Mouse (Mus musculus): ENCODE measurements around the gene Pde4b.

The Pde4b gene

DNA sequence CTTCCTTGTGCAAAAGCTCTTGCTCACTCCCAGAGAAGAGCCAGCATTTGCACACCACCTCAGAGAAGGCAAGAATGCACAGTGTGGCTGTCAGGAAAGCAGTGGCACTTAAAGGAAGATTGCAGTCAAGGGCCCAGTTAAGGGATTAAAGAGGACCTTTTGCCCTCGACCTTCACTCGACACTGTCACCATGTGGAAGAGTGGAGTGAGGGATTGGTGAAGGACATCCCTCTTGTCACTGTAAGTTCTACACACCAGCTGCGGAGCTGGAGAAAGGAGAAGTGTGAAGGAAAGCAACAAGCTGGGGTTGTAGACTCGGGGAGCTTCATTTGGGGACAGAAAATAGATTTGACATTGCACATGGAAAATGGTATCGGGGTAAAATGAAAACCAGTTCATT, 89.9 kb downstream of the Pde4b start:
- DNase-seq (ENCODE audit: low read depth, low spot score): no peak

DNA sequence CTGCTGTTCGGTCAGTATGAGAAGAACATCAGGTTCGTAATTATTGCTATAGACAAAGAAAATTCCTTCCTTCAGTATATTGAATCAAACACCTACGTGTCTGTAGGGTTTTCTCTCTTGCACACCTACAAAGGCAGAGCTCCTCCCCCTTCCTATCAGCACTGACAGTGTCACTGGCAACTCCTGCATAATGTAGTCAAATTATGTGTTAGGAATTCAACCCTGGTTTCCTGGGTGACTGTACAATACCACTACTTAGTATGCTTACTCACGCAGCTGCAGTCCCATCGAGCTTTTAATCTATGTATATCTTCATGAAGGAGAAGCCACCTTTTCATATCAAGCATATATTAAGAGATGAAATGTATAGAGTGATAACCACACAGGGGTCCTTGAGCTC, 99.5 kb downstream of the Pde4b start:
- DNase-seq (ENCODE audit: low read depth, low spot score): no peak

DNA sequence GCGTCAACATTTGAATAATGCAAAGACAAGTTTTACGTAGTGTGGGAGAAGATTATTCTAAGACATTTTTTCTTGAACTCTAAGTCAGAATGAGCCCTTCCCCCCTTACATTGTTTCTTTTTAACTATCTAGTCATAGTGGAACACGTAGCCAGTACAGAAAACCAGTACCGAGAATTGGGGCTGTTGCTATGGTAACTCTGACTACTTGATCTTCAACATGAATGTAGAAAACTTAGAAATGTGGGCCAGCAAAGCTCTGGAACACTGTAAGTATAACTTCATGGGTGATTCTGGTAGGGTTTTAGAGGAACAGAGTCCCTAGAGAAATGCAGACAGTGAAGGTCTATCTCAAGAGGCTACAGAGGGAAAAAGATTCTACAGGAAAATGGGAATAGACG, 110.4 kb downstream of the Pde4b start:
- no peak for DNase-seq (ENCODE audit: low read depth, low spot score)

DNA sequence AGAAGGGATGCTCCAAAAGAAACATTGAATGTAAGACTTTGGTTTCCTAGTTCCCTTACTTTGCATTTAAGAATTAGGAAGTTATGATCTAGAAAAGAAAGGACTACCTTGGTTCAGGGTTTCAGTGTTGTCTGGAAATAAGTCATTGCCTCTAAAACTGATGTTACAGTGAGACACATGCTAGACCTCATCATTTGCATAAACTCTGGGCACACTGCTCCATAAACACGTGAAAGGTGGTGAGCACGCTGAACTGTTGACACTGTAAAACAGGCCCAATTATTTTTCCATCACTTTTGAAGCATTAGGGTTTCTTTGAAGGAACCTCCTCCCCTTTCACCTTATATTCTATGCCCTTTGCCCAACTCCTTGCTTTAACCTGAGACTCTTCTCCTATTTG, 122.4 kb downstream of the Pde4b start:
- no peak for DNase-seq (ENCODE audit: low read depth, low spot score)

DNA sequence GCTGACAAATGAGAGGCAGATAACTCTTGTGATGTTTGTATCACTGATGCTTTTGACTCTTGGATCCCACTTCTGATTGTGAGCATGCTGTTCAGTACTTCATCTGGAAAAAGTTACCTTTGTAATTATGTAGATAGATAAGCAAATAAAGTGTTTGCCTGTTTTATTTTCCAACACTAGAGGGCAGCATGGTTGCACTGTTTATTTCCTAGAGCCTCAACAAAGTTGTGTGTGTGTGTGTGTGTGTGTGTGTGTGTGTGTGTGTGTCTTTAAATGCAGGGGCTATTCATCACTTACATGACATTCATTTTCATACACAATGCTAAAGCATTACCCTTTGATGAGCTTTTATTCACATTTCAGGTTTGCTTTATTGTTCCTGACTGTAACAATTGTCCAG, 139.4 kb downstream of the Pde4b start:
- DNase-seq (ENCODE audit: low read depth, low spot score): peak; percentile 11

DNA sequence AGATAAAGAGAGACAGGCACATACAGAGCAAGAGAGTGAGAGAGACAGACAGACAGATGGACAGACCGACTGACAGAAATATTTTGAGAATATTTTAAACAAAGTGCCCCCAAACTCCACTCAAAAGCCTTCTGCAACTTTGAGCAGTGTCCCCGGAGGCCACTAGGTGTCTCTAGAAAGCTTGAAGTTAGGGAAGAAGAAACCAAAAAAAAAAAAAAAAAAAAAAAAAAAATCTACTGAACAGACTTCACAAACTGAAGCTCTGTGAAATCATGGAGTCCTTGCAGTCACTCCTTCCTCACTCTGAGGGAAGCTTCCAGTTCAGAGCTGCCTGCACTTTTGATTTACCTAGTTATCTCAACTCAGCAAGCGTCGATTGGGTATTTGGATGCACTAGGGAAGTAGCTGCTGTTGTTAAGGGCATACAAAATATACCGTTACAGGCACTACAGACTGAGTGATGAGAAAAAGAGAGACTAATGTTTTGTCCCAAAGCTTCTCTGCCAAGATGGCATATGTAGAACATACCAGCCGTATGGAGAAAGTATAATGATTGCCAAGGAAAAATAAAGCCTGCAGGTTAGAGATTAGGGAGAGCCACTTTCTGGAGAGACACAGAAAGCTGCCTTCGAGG, 141.7 kb downstream of the Pde4b start:
- DNase-seq (ENCODE audit: low read depth, low spot score): peak; percentile 32

DNA sequence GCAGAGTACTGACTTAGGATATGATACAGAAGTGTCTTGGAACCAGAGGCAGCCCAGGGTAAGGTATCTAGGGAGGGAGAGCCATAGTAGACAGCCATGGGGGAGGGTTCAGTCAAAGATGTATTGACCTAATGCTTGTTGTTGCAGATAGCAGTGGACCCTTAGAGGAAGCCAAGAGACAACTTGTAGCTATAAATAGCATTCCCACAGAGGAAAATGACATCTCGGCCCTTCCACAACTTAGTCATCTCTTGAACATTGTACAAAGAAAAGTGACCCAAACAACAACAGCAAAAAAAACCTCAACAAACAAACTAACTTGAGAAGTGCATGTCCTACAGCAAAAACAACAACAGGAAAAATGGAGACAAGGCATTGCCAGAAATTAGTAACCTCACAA, 143.6 kb downstream of the Pde4b start:
- DNase-seq (ENCODE audit: low read depth, low spot score): no peak

DNA sequence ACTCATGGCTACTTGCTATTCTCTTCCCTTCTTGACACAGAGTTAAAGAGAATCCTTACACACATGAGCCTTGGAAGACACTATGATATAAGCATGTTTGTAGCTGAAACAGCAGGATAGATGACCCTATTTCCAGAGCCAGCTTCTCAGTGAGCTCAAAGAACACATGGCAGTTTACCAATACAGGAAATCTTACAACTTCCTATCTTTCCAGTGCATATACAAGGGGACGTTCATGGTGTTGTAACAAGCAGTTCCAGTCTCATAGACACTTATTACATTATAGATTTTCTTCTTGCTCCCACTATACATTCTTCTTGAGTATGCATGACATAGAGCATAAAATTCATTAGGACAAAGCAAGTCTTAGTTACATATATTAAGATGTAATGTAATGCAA, 146.3 kb downstream of the Pde4b start:
- DNase-seq (ENCODE audit: low read depth, low spot score): no peak

DNA sequence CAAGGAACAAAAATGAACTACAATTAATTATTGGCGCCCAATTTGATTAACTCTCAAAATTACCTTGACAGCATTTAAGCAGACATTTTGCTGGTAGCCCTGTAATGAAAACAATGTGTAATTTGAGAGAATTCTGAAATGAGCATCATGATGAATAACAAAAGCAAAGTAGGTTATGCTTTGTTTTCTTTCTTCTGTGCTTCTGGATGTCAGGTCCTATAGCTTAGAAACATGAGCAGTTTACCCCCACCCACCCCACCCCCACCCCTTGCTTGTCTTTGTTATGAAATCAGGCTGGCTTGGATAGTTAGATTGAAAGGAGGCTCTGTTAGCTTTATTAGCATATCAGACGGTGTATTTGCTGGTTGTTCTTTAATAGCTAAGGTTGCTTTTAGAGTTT, 147.8 kb downstream of the Pde4b start:
- DNase-seq (ENCODE audit: low read depth, low spot score): no peak

DNA sequence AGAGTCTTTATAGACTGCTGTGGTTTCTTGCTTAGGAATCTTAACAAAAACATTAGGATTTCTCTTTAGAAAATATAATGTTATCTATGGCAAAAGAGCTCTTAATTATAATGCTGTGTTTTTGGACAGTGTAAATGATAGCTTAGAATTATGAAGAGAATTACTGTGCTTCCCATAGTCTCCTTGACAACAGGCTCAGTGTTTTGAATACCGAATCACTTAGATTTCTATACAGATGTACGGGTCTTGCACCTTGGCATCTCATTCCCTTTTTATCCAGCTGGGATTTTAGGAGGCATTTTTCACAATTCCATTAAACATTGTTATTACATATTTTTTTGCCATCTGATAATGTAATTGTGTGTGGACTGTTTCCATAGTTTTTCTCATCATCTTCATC, 151.8 kb downstream of the Pde4b start:
- DNase-seq (ENCODE audit: low read depth, low spot score): no peak

DNA sequence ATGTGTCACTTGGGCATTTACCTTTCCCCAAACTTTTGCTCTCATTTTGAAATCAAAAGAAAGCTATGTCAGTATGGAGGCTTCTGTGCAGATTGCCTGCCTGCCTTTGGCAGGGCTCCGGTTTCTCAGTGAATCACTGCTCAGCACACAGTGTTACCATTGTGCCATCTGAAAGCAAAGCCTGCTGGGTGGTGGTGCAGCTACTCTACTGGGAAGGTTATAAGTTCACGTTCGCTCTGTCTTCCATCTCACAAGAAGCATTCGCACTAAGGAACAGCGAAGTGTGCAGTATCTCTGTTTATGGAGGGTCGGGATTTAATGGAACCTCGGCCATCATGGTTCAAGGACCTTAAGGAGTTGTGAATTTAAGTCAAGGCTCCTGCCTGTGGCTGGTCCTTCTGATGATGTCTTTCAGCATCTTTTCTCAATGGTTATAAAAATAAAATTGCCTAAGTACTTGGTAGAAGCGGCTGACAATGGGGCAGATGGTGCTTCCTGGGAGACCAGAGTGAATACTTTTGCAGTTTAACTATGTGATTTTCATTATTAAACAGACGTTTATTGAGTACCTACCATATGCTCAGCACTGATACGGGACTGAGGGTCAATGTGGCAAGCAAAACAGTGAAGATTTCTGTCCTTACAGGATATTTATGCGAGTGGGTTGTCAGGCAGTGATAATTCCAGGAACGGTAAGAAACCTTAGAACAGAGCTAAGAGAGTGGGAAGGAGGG, 152.5 kb downstream of the Pde4b start:
- DNase-seq (ENCODE audit: low read depth, low spot score): no peak

DNA sequence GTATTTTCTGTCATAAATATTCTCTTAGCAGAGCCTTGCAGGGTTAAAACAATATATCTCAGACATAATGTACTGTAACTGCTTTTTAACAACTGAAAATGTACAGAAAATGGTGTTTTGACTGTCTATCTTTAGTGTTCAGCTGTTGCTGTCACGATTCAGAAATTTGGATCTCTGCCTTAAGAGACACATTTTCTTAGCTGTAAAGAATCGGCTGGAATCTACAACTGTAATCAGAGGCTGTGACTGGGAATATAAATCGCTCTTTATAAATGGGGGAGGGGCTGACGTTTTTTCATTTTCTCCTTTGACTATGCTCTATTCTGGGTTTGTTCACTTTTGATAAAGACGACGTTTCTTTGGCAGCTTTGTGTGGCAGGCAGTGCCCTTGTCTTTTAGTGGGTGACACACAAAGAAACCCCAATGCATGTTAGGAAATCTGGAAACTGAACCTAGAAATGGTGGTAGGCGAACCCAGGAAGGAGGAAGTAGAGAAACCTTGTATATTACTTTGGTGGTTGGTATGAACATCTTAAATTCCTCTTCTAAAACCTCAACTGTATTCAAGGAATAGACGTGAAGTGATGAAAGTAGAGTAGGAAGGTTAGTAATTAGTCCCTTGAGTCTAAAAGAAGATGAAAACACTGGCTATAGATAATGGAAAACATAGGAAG, 153.5 kb downstream of the Pde4b start:
- no peak for DNase-seq (ENCODE audit: low read depth, low spot score)

DNA sequence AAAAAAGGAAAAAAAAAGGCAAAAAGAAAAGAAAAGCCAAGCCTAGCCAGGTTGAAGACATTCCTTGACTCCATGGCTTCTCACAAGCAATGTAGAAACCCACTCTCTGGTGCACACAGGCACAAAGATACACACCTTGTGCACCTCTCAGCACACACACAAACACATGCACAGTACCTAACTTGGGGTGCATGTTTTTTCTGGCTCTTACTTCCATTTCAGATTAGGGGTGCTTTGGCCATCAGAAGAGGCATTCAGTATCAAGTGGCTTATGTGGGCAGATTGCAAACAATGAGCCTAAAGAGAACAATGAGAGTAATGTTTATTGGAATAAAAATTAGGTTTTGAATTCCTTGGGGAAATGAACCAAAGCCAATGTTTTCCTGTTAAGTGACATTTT, 166.7 kb downstream of the Pde4b start:
- DNase-seq (ENCODE audit: low read depth, low spot score): no peak

DNA sequence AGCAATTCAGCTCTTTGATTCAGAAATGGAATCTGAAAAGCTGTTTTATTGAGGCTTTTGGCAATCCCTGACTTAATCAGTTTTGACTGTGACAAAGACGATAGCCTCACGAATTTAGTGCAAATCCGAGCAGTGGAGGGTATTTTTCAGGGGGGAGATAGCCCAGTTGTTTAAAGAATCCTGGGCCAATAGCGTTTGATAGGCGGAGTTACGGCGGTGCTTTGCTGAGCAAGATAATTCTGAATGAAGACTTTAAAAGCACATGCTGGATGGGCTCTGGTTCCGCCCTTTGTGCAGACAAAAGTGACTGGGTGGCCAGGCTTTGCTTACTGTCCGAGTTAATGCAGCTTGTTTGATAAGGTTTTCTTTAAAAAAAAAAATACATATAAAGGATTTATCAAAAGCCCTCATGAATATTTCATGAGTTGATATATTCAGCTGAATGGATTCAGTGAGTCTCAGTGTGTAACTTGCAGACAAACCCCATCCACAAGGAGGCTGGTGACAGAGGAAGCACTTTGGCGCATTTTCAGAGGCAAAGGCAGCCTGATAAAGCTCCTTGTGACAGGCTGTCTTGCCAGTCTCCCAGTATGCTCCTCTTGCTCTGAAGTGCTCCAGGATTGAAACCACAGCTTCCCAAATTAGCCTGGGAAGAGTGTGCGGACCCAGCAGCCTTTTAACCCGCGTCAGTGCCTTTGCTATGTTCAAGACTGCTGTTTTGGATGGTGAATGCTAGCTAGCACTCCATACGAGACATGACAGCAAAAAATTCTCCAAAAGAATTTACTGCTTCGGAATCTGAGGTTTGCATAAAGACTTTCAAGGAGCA, 167.3 kb downstream of the Pde4b start:
- DNase-seq (ENCODE audit: low read depth, low spot score): no peak

DNA sequence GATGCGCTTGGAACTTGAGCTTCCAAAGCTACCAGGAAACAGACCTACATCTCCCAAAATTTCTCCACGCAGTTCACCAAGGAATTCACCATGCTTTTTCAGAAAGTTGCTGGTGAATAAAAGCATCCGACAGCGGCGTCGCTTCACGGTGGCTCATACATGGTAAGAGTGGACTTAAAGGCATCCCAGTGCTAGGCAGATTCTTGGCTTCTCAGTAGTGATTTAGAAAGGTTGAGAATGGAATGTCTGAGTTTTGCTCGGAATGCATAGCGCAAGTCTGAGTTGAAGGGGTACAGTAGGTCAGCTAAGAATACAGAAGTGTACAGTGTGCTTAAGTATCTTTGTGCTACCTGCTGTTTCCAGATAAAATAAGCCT, 167.9 kb downstream of the Pde4b start:
- DNase-seq (ENCODE audit: low read depth, low spot score): peak; percentile 7

DNA sequence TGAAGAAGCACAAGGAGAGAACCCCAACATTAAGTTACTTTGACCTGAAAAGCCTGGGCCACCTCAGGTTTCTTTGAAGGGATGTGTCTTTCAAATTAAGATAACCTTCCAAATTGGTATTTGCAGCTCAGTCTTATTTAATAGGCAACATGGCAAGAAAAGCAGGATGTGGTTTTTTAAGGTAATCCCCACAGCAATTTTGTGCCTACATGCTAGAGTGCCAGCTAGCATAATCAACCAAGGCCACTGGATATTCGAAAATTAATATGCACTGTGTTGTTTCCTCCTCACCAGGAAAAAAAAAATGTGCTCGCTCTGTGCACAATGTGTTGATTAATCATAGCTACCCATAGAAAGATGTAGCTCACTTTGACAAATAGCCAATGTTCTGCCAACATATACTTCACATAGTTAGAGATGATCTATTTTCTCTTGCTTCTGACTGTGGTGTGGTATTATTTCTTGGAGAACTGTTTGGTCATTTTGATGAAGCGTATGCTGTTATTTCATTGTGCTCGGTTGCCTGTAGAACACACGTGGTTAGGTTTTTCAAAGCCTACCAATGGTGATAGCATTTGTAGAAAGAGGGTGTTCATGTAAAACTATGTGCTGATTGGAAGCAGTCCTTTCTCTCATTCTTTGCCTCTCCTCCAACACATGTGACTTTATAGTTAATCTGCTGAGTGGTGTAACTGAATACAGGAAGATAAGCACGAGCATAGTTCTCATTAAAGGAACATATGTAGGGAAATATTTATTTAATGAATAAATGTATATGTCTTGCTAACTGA, 169.0 kb downstream of the Pde4b start:
- DNase-seq (ENCODE audit: low read depth, low spot score): no peak

DNA sequence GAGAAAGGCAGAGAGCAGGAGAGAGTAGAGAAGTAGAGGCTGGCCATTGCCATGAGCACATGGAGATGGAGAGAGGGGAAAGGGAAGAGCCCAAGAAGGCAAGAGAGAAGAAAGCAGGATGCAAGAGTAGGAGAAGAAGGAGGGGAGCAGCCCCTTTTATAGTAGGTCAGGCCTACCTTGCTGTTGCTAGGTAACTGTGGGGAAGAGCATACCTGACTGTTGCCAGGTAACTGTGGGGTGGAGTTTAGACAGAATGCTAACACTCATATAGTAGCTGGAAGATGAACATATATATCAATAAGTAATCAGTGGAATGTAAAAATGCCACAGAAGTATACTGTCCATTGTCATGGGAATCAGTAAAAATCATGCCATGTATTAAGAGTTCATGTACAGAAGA, 172.9 kb downstream of the Pde4b start:
- no peak for DNase-seq (ENCODE audit: low read depth, low spot score)

DNA sequence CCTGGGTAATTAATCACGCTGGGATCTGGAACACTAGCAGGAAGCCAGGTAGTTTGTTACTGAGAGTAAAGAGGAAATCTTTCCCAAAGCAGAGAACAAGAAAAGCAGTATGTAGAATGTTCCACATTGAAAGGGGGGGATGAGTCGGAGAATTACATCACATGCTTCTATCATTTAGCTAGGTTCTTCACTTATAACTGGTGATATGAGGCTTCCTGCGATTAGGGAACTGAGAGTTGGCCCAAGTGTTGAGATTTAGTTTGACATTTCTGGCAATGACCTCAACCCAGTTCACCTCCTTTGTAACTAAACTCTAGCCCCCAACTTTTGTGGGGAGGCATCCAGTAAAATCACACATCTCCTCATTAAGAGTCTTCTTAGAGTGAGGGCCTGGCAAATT, 185.0 kb downstream of the Pde4b start:
- no peak for DNase-seq (ENCODE audit: low read depth, low spot score)

DNA sequence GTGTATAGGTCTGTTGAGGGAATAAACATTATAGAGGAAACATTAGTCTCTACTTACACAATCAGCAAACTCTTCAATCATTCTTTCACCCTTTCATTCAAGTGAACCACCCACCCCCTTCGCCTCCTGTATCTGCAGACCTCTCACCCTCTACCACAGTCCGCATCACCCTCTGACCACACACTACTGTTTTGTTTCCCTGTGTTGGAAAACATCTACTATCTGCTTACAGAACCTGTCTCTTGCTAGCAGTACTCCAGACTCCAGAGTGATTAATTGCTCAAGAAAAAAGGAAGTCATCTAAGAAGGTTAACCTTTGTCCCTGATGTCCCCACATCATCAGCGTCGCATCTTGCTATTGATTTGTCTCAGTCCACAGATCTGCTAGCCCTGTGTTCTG, 185.4 kb downstream of the Pde4b start:
- DNase-seq (ENCODE audit: low read depth, low spot score): no peak

DNA sequence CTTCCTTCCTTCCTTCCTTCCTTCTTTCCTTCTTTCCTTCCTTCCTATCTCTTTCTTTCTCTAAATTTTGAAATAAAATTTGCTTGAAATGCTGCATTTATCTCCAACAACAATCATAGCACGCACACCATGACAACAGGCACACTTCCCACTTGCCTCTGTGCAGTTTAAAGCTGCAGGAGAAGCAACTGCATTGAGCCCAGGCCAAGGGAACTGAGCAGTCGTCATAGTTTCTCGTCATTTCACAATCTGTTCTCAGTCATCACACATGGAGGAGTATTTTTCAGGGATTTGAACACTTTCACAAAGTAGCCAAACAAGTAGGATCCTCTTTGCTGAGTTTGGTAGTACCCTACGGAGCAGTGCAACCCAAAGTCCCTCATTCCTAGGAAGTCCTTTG, 188.4 kb downstream of the Pde4b start:
- no peak for DNase-seq (ENCODE audit: low read depth, low spot score)

DNA sequence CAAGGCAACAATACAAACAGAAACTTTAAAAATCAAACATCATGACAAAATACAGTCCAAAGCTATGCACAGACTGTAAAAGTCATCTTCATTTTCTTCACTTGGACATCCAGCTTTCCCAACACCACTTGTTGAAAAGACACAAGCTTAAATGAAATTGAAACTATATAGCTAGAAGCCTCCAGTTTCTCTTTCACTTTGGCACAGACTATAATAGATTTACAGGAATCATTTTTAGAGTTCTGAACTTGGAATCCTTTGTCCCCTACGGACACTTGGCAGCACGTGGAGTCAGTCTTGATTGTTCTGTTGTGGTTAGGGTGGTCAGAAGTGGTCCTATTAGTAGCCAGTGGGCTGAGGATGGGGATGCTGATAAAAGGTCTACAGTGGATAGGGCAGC, 191.6 kb downstream of the Pde4b start:
- no peak for DNase-seq (ENCODE audit: low read depth, low spot score)

DNA sequence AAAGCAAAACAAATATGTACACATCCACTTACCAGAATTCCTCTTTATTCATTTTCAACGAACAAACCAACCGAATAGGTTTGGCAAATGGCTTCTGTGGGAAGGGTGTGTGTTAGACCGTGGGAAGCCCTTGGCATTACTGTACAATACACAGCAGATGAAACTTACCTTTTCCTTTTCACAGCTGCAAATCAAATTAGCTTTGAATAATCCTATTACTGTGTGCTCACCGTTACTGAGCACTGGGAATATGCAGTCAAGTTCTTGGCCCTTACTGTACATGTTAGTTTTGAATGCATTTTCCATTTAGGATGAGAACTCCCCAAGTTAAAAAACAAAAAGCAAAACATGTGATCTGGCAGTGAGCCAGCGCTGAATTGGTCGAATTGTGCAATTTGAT, 199.8 kb downstream of the Pde4b start:
- no peak for DNase-seq (ENCODE audit: low read depth, low spot score)

Measured in embryo, embryonic 11.5 days (tissue).